Mouse (Mus musculus): Measurements from ENCODE around the gene Zfp286. TPM values are rescaled to one million over a fixed set of nuclear protein-coding genes. Genes with fewer than 3 reads are reported as not detected.

Zfp286 gene
- 21.8 and 22.3 TPM in 2 replicates for polyA plus RNA-seq (2015; fragmentation: Nextera tagmentation; extraction: Ambion mirVana)

- no peaks in the 10 kb centered on the region for H3K27me3 ChIP-seq
- H3K9me3 ChIP-seq: no peaks in the 10 kb centered on the region
- peak within 1 kb of the TSS; percentile 72 for H3K4me2 ChIP-seq
- ATAC-seq (ENCODE audit: insufficient number of reproducible peaks, low FRiP score, low TSS enrichment, low read depth): peak; percentile 93
- 6% methylated on average over 34 of the region's 34 CpGs for WGBS
- peaks cover 11% of the 10 kb centered on the region for H3K4me1 ChIP-seq
- H3K36me3 ChIP-seq: peaks cover 35% of the 10 kb centered on the region
- peak within 1 kb of the TSS; percentile 61 for H3K9ac ChIP-seq
- H3K27ac ChIP-seq: peak within 1 kb of the TSS; percentile 72
- H3K4me3 ChIP-seq: peak within 1 kb of the TSS; percentile 59
Observed at GRCm38 (mm10) chr11:62788935-62789616, at the start of gene Zfp286. Gene Zfp286 (minus strand): TSS chr11:62789462.

- Histone ChIP-seq H3K9me3 (no peaks in the 10 kb centered on the region), H3K27ac (no peak overlapping the region), H3K4me1 (no peaks in the 10 kb centered on the region), H3K4me3 (no peak overlapping the region), H3K9ac (no peak overlapping the region), H3K36me3 (peaks cover 48% of the 10 kb centered on the region), H3K27me3 (no peaks in the 10 kb centered on the region), H3K4me2 (no peak overlapping the region)
- no peak for ATAC-seq (ENCODE audit: insufficient number of reproducible peaks, low FRiP score, low TSS enrichment, low read depth)
Observed at GRCm38 (mm10) chr11:62831906-62832305, 42.6 kb upstream of the Zfp286 start.

GRCm38 (mm10) chr11:62830387-62830786 is 41.1 kb upstream of the Zfp286 start:
- H3K4me1 ChIP-seq: 0 out of 2 replicates have a peak, but pooled peaks cover 11% of the 10 kb centered on the region
- no peak overlapping the region for H3K4me3 ChIP-seq
- no peak overlapping the region for H3K4me2 ChIP-seq
- no peak overlapping the region for H3K9ac ChIP-seq
- 84% methylated on average over 2 of the region's 2 CpGs for WGBS
- no peak for ATAC-seq (ENCODE audit: insufficient number of reproducible peaks, low FRiP score, low TSS enrichment, low read depth)
- H3K27me3 ChIP-seq: no peaks in the 10 kb centered on the region
- H3K27ac ChIP-seq: no peak overlapping the region
- peaks cover 38% of the 10 kb centered on the region; the same call in 1 of the 2 replicates for H3K36me3 ChIP-seq
- no peaks in the 10 kb centered on the region for H3K9me3 ChIP-seq

GRCm38 (mm10) chr11:62827911-62828310 is 38.6 kb upstream of the Zfp286 start:
- WGBS: 82% methylated on average over 3 of the region's 3 CpGs
- H3K27me3 ChIP-seq: no peaks in the 10 kb centered on the region
- no peak overlapping the region for H3K9ac ChIP-seq
- no peaks in the 10 kb centered on the region for H3K9me3 ChIP-seq
- H3K27ac ChIP-seq: no peak overlapping the region
- H3K4me2 ChIP-seq: no peak overlapping the region
- ATAC-seq (ENCODE audit: insufficient number of reproducible peaks, low FRiP score, low TSS enrichment, low read depth): no peak
- peaks cover 24% of the 10 kb centered on the region for H3K4me1 ChIP-seq
- H3K4me3 ChIP-seq: no peak overlapping the region
- peaks cover 24% of the 10 kb centered on the region; the same call in 1 of the 2 replicates for H3K36me3 ChIP-seq

- no peaks in the 10 kb centered on the region for H3K9me3 ChIP-seq
- H3K36me3 ChIP-seq: peaks cover 18% of the 10 kb centered on the region; the same call in 1 of the 2 replicates
- no peak overlapping the region for H3K9ac ChIP-seq
- H3K4me3 ChIP-seq: no peak overlapping the region
- no peak overlapping the region for H3K4me2 ChIP-seq
- WGBS: 93% methylated on average over 4 of the region's 4 CpGs
- H3K4me1 ChIP-seq: peaks cover 28% of the 10 kb centered on the region
- no peak overlapping the region for H3K27ac ChIP-seq
- no peaks in the 10 kb centered on the region for H3K27me3 ChIP-seq
- no peak for ATAC-seq (ENCODE audit: insufficient number of reproducible peaks, low FRiP score, low TSS enrichment, low read depth)
Observed at GRCm38 (mm10) chr11:62827135-62827534, 37.9 kb upstream of the Zfp286 start.

- no peak for ATAC-seq (ENCODE audit: insufficient number of reproducible peaks, low FRiP score, low TSS enrichment, low read depth)
- Histone ChIP-seq H3K4me2 (no peak overlapping the region), H3K27me3 (no peaks in the 10 kb centered on the region), H3K9ac (no peak overlapping the region), H3K4me1 (peaks cover 33% of the 10 kb centered on the region), H3K4me3 (no peak overlapping the region), H3K27ac (peak overlapping the region; percentile 47; the same call in 1 of the 2 replicates), H3K9me3 (no peaks in the 10 kb centered on the region), H3K36me3 (peaks cover 9% of the 10 kb centered on the region; the same call in 1 of the 2 replicates)
- 30% methylated on average over 6 of the region's 6 CpGs for WGBS
Observed at GRCm38 (mm10) chr11:62826106-62826733, 37.0 kb upstream of the Zfp286 start.

- Histone ChIP-seq H3K36me3 (peaks cover 4% of the 10 kb centered on the region; the same call in 1 of the 2 replicates), H3K9ac (no peak overlapping the region), H3K9me3 (no peaks in the 10 kb centered on the region), H3K27me3 (no peaks in the 10 kb centered on the region), H3K27ac (peak overlapping the region; percentile 47), H3K4me2 (no peak overlapping the region), H3K4me3 (no peak overlapping the region), H3K4me1 (peaks cover 40% of the 10 kb centered on the region)
- 72% methylated on average over 9 of the region's 9 CpGs for whole genome bisulfite sequencing
- 0 out of 2 replicates have a peak, but pooled peaks have one; percentile 17 for ATAC-seq (ENCODE audit: insufficient number of reproducible peaks, low FRiP score, low TSS enrichment, low read depth)
Observed at GRCm38 (mm10) chr11:62825222-62826105, 36.2 kb upstream of the Zfp286 start.

- H3K4me2 ChIP-seq: no peak overlapping the region
- 0 out of 2 replicates have a peak overlapping the region, but pooled peaks have one; percentile 34 for H3K27ac ChIP-seq
- 37% methylated on average over 7 of the region's 7 CpGs for WGBS
Observed at GRCm38 (mm10) chr11:62824211-62824610, 34.9 kb upstream of the Zfp286 start.

GRCm38 (mm10) chr11:62821893-62822292 is 32.6 kb upstream of the Zfp286 start:
- peak overlapping the region; percentile 31 for H3K4me3 ChIP-seq
- no peak for ATAC-seq (ENCODE audit: insufficient number of reproducible peaks, low FRiP score, low TSS enrichment, low read depth)
- no peaks in the 10 kb centered on the region for H3K9me3 ChIP-seq
- peak overlapping the region; percentile 39 for H3K4me2 ChIP-seq
- H3K9ac ChIP-seq: no peak overlapping the region
- H3K27ac ChIP-seq: peak overlapping the region; percentile 43; the same call in 1 of the 2 replicates
- H3K36me3 ChIP-seq: no peaks in the 10 kb centered on the region
- H3K4me1 ChIP-seq: peaks cover 54% of the 10 kb centered on the region
- no peaks in the 10 kb centered on the region for H3K27me3 ChIP-seq
- WGBS: 50% methylated on average over 5 of the region's 5 CpGs

More at GRCm38 (mm10) chr11:62824211-62824610, 34.9 kb upstream of the Zfp286 start:
- Histone ChIP-seq H3K27me3 (no peaks in the 10 kb centered on the region), H3K36me3 (no peaks in the 10 kb centered on the region), H3K9me3 (no peaks in the 10 kb centered on the region), H3K9ac (no peak overlapping the region), H3K4me1 (peaks cover 52% of the 10 kb centered on the region), H3K4me3 (no peak overlapping the region)
- no peak for ATAC-seq (ENCODE audit: insufficient number of reproducible peaks, low FRiP score, low TSS enrichment, low read depth)

- ATAC-seq (ENCODE audit: insufficient number of reproducible peaks, low FRiP score, low TSS enrichment, low read depth): 0 out of 2 replicates have a peak, but pooled peaks have one; percentile 2
- Histone ChIP-seq H3K4me2 (peak overlapping the region; percentile 64), H3K4me1 (peaks cover 48% of the 10 kb centered on the region), H3K36me3 (no peaks in the 10 kb centered on the region), H3K9me3 (no peaks in the 10 kb centered on the region), H3K9ac (peak overlapping the region; percentile 18), H3K27me3 (no peaks in the 10 kb centered on the region), H3K27ac (peak overlapping the region; percentile 85), H3K4me3 (peak overlapping the region; percentile 49)
- 7% methylated on average over 16 of the region's 16 CpGs for WGBS
Observed at GRCm38 (mm10) chr11:62820661-62821437, 31.6 kb upstream of the Zfp286 start.

- Histone ChIP-seq H3K4me2 (peak within 1 kb of the TSS; percentile 64), H3K27ac (peak within 1 kb of the TSS; percentile 85), H3K36me3 (no peaks in the 10 kb centered on the region), H3K9ac (peak within 1 kb of the TSS; percentile 18), H3K9me3 (no peaks in the 10 kb centered on the region), H3K4me1 (peaks cover 41% of the 10 kb centered on the region), H3K4me3 (peak within 1 kb of the TSS; percentile 49), H3K27me3 (no peaks in the 10 kb centered on the region)
- peak; percentile 72 for ATAC-seq (ENCODE audit: insufficient number of reproducible peaks, low FRiP score, low TSS enrichment, low read depth)
- under 1% methylated on average over 15 of the region's 15 CpGs for WGBS
Observed at GRCm38 (mm10) chr11:62820059-62820541, 30.8 kb upstream of the Zfp286 start, which contains the start of gene Trim16. Gene Trim16 (plus strand): TSS chr11:62820231.

Measured in limb, embryonic 15.5 days (tissue).